Mouse (Mus musculus) ovary, adult 10 weeks (tissue): Measurements from ENCODE around the gene St3gal2. TPM values are rescaled to one million over a fixed set of nuclear protein-coding genes. Genes with fewer than 3 reads are reported as not detected.

Experiments
- polyA plus RNA-seq: library from polyadenylated mRNA; stranded (reverse); fragments of 350-450 nt; fragmentation: Illumina TruSeq; extraction: RNeasy Lipid Tissue Mini Kit (QIAGEN cat#74804); gene quantifications from one replicate; pipeline ENCODE4 v1.2.3, GENCODE M21; 2014

Gene St3gal2
- 16.9 TPM for polyA plus RNA-seq

DNA sequence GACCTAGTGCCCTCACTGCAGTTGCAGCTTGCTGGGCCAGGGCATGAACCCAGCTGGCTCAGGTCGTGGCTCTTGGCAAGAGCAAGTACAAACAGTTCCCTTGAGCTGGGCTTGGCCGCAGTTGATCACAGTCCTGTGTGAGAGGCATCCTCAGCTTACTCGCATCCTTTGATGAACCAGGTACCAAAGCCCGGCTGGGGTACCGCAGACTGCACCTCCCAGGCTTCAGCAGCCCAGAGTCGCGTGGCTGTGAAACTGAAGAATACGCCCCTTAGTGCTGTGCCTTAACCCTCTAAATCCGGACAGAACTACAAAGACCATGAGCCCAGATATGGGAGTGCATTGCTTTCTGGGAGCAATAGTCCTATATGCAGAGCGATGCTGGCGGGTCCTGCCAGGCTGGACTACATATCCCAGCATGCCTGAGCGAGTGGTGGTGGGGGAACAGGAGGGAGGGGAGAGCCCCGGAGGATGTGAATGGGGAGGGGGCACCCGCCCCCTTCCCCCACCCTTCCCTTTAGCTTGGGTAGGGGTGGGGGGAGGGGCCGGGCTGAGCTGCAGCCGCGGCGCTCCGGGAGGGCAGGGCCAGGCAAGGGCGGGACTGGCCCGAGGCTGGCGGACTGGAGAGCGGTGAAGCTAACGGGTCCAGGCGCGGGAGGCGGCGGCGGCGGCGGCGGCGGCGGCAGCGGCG, at the start of gene St3gal2:
Gene St3gal2 (plus strand): TSS at position 582 of the 691 bp plus-strand sequence.

DNA sequence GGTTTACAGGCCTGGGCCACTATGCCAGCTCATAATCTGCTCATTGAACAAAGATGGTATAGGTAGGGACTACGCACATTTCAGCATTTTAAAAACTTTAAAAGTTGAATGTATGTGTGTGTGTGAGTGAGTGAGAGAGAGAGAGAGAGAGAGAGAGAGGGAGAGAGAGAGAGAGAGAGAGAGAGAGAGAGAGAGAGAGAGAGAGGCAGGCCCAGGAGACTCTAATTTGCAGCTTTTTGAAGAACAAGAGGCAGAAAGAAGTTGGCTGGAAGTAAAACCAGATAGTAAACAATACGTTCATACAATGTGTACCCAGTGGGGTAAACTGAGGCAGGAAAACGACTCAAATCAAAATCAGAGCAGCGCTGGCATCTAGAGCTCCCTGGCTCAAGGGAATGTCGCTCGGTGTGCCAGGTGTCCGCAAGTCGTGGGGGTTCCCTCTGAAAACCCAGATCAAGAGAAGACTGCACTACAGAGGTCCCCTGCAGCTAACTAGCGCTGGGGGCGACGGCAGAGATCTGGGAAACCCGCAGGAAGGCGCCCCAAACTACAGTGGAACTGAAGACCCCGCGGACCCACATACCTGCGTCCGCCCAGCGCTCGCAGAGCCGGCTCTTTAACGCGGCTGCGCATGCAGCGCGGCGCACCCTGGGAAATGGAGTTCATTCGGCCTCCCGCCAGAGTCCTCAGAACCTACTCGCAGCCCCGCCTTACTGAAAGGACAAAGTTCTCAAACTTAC, 17.7 kb upstream of the St3gal2 start, which contains the start of gene Fuk:
Gene Fuk (minus strand): TSS at position 650 of the 740 bp plus-strand sequence.

DNA sequence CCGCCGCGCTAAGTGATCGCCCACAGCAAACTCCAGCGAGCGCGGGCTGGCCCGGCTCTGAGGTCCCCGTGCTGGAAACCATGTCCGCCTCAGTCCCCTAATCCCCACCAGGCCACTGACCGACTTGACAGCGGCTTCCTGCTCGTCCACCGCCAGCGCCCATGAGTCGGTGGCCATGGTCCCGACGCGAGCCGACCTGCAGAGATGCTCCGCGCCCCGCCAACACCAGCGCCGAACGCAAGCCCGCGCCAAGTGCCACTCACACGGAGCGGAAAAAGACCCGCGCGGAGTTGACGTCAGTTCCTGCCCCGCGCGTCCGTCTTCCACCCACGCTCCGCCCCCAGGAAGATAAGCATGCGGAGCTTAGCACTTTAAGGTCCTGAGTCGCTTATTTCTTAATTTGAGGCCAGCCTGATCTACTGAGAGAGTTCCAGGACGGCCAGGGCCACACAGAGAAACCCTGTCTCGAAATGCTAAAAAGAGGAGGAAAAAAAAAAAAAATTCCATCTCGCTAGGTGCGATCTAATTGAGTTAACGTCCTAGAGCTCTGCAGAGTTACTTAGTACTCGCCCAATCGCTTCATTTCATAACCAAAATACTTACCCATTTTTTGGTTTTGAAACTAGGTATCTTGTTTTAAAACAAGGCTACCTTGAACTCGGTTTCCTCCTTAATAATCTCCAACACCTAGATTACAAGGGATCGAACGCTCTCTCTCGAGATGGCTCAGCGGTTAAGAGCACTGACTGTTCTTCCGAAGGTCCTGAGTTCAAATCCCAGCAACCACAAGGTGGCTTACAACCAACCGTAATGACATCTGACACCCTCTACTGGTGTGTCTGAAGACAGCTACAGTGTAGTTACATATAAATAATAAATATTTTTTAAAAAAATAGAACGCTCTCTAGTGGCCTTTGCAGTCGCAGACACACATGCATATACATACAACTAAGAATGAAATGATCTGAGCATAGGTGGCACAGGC, 78.1 kb downstream of the St3gal2 start, which contains the start of gene Ddx19a:
Gene Ddx19a (minus strand): TSS at position 254 of the 985 bp plus-strand sequence.

Other genes with a start within 250 kb of the St3gal2 start
- 3.6 TPM for gene Mtss1l, start 198.4 kb upstream of the St3gal2 start, polyA plus RNA-seq
- gene Il34, start 114.0 kb upstream of the St3gal2 start, polyA plus RNA-seq = not detected
- gene Cog4, start 73.3 kb upstream of the St3gal2 start, polyA plus RNA-seq = 11.5 TPM
- 111 TPM for gene Sf3b3, start 73.1 kb upstream of the St3gal2 start, polyA plus RNA-seq
- gene Fuk, start 17.4 kb upstream of the St3gal2 start, polyA plus RNA-seq = 1.2 TPM
- gene Ddx19a, start 77.9 kb downstream of the St3gal2 start, polyA plus RNA-seq = 28.1 TPM
- gene Ddx19b, start 111.8 kb downstream of the St3gal2 start, polyA plus RNA-seq = 11.6 TPM
- gene Aars, start 113.2 kb downstream of the St3gal2 start, polyA plus RNA-seq = 11.3 TPM
- 10.0 TPM for gene Exosc6, start 136.4 kb downstream of the St3gal2 start, polyA plus RNA-seq
- gene Clec18a, start 172.5 kb downstream of the St3gal2 start, polyA plus RNA-seq = not detected
- gene Pdpr, start 174.7 kb downstream of the St3gal2 start, polyA plus RNA-seq = 30.6 TPM